Mouse (Mus musculus) hindbrain, embryonic 16.5 days (tissue): Measurements from ENCODE around the gene Wipf1. TPM values are rescaled to one million over a fixed set of nuclear protein-coding genes. Genes with fewer than 3 reads are reported as not detected.

ENCODE experiments used
- ATAC-seq: fragments of 200-750 bp; cut with Nextera tagmentation; 2 replicates; pipeline ENCODE4 v1.8.0; 2017; ENCODE audit warnings: moderate TSS enrichment, moderate library complexity
- H3K27ac ChIP-seq: fragments of 300-500 bp; sonication (generic); 2 replicates; pipeline ENCODE4 v1.5.1; 2014; ENCODE audit warnings: low read depth, mild to moderate bottlenecking, control low read depth, low read length, moderate library complexity
- H3K27me3 ChIP-seq: fragments of 300-500 bp; sonication (generic); replicated peaks from 2 replicates; pipeline ENCODE4 v1.6.1; 2014; ENCODE audit warnings: low read length; ENCODE audit not compliant: control insufficient read depth, insufficient read depth
- H3K36me3 ChIP-seq: fragments of 300-500 bp; sonication (generic); 2 replicates; pipeline ENCODE4 v1.6.1; 2014; ENCODE audit warnings: mild to moderate bottlenecking, low read length, moderate library complexity, mixed read lengths; ENCODE audit not compliant: control insufficient read depth, insufficient read depth
- H3K4me1 ChIP-seq: fragments of 300-500 bp; sonication (generic); 2 replicates; pipeline ENCODE4 v1.6.1; 2014; ENCODE audit warnings: low read depth, low read length; ENCODE audit not compliant: control insufficient read depth, insufficient read depth
- H3K4me2 ChIP-seq: fragments of 300-500 bp; sonication (generic); 2 replicates; pipeline ENCODE4 v1.6.1; 2014; ENCODE audit warnings: mild to moderate bottlenecking, low read length, control low read depth, moderate library complexity
- H3K4me3 ChIP-seq: fragments of 300-500 bp; sonication (generic); 2 replicates; pipeline ENCODE4 v1.5.1; 2014; ENCODE audit warnings: mild to moderate bottlenecking, low read length, control low read depth, moderate library complexity
- H3K9ac ChIP-seq: fragments of 300-500 bp; sonication (generic); 2 replicates; pipeline ENCODE4 v1.6.1; 2014; ENCODE audit warnings: low read depth, mild to moderate bottlenecking, control low read depth, low read length, moderate library complexity
- H3K9me3 ChIP-seq: fragments of 300-500 bp; sonication (generic); 2 replicates; pipeline ENCODE4 v1.6.1; 2014; ENCODE audit warnings: mild to moderate bottlenecking, low read length, moderate library complexity; ENCODE audit not compliant: control insufficient read depth
- WGBS: fragments of 180-500 bp; shearing (Covaris S2); extraction: QIAGEN DNeasy Blood & Tissue Kit; methylation state at CpG from one replicate; pipeline ENCODE4 v1.1.7; 2014; 5-methylcytosine and 5-hydroxymethylcytosine counted together
- polyA plus RNA-seq: library from polyadenylated mRNA; unstranded; fragments of >200 nt; fragmentation: Nextera tagmentation; extraction: Ambion mirVana; gene quantifications from 2 replicates; pipeline ENCODE4 v1.2.1, GENCODE M21; 2015

The Wipf1 gene
- polyA plus RNA-seq, 1 experiment from 2014 or later = 2.4 TPM

DNA sequence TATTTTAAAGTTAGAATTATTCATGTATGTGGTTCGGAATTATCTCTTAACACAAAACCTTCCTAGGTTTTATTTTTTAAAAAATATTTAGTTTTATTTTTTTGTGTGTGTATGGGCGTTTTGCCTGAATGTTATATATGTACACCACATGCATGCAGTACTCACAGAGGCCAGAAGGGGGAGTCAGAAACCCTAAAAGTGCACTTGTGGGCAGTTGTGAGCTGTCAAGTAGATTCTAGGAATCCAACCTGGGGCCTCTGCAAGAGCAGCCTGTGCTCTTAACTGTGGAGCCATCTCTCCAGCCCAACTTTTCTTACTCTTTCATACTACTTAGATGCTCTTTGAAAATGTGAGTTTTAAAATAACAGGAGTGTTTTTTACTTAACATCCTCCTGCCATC is 57.4 kb downstream of the Wipf1 start:
- H3K27me3 ChIP-seq = no peaks in the 10 kb centered on the region

GRCm38 (mm10) chr2:73470146-73470630 is 59.3 kb downstream of the Wipf1 start:
- WGBS = 74% methylated on average over 10 of the region's 10 CpGs
- H3K4me1 ChIP-seq = no peaks in the 10 kb centered on the region
- no peak for ATAC-seq
- H3K27ac ChIP-seq = no peak overlapping the region
- H3K4me2 ChIP-seq = no peak overlapping the region
- no peaks in the 10 kb centered on the region for H3K36me3 ChIP-seq
- H3K9me3 ChIP-seq = no peaks in the 10 kb centered on the region
- no peak overlapping the region for H3K9ac ChIP-seq
- H3K27me3 ChIP-seq = no peaks in the 10 kb centered on the region
- H3K4me3 ChIP-seq = no peak overlapping the region

More for the DNA sequence above, 57.4 kb downstream of the Wipf1 start:
- Histone ChIP-seq H3K4me3 (no peak overlapping the region), H3K4me1 (no peaks in the 10 kb centered on the region), H3K4me2 (no peak overlapping the region), H3K9me3 (no peaks in the 10 kb centered on the region), H3K9ac (no peak overlapping the region), H3K27ac (no peak overlapping the region), H3K36me3 (no peaks in the 10 kb centered on the region)
- no peak for ATAC-seq
- 97% methylated on average over 2 of the region's 2 CpGs for WGBS

GRCm38 (mm10) chr2:73469552-73469951 is 60.0 kb downstream of the Wipf1 start:
- Histone ChIP-seq H3K9me3 (no peaks in the 10 kb centered on the region), H3K27ac (no peak overlapping the region), H3K4me2 (no peak overlapping the region), H3K36me3 (no peaks in the 10 kb centered on the region), H3K9ac (no peak overlapping the region), H3K27me3 (no peaks in the 10 kb centered on the region), H3K4me3 (no peak overlapping the region), H3K4me1 (no peaks in the 10 kb centered on the region)
- no peak for ATAC-seq
- 92% methylated on average over 6 of the region's 6 CpGs for WGBS

- Histone ChIP-seq H3K4me2 (no peak overlapping the region), H3K9me3 (no peaks in the 10 kb centered on the region), H3K27ac (no peak overlapping the region), H3K27me3 (no peaks in the 10 kb centered on the region), H3K9ac (no peak overlapping the region), H3K4me3 (no peak overlapping the region), H3K4me1 (no peaks in the 10 kb centered on the region), H3K36me3 (no peaks in the 10 kb centered on the region)
- 90% methylated on average over 5 of the region's 5 CpGs for WGBS
- ATAC-seq = no peak
Measured at GRCm38 (mm10) chr2:73468993-73469392, 60.5 kb downstream of the Wipf1 start.

DNA sequence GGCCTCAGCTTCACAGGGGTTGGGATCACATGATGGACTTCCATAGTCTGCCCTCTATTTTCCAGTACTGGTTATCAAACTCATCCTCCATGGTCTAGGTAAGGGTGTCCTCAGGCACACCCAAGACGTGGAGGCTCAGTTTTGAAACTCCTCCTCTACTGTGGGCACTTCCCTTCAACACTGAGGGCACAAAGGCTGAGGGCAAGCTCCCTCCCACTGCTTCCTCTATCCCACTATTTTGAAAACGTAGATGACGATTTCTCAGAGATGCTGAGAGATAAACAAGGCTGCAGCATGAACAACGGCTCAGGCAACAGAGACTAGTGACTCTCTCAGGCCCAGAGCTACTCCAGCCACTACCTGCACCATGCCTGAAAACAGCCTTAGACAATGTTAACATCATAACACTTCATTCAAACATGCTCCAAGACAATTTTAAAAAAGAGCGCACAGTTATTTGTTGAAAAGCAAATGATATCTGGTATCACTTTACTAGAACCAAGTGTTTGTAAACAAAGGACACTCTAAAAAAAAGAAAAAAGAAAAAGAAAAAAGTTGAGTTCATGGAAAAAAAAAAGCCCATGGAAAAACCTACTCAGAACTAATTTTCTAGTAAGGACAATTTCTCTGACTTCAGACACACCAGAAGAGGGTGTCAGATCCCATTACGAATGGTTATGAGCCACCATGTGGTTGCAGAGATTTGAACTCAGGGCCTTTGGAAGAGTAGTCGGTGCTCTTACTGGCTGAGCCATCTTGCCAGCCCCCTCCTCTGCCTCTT is 62.3 kb downstream of the Wipf1 start:
- Histone ChIP-seq H3K9ac (no peak overlapping the region), H3K4me1 (no peaks in the 10 kb centered on the region), H3K4me2 (no peak overlapping the region), H3K27me3 (no peaks in the 10 kb centered on the region), H3K27ac (no peak overlapping the region), H3K36me3 (no peaks in the 10 kb centered on the region), H3K4me3 (no peak overlapping the region), H3K9me3 (no peaks in the 10 kb centered on the region)
- WGBS = 81% methylated on average over 7 of the region's 7 CpGs
- no peak for ATAC-seq

GRCm38 (mm10) chr2:73466481-73466880 is 63.1 kb downstream of the Wipf1 start:
- ATAC-seq = no peak
- Histone ChIP-seq H3K27me3 (no peaks in the 10 kb centered on the region), H3K4me1 (no peaks in the 10 kb centered on the region), H3K27ac (no peak overlapping the region), H3K36me3 (no peaks in the 10 kb centered on the region), H3K4me3 (no peak overlapping the region), H3K4me2 (no peak overlapping the region), H3K9me3 (no peaks in the 10 kb centered on the region), H3K9ac (no peak overlapping the region)
- whole genome bisulfite sequencing = 95% methylated on average over 10 of the region's 10 CpGs

DNA sequence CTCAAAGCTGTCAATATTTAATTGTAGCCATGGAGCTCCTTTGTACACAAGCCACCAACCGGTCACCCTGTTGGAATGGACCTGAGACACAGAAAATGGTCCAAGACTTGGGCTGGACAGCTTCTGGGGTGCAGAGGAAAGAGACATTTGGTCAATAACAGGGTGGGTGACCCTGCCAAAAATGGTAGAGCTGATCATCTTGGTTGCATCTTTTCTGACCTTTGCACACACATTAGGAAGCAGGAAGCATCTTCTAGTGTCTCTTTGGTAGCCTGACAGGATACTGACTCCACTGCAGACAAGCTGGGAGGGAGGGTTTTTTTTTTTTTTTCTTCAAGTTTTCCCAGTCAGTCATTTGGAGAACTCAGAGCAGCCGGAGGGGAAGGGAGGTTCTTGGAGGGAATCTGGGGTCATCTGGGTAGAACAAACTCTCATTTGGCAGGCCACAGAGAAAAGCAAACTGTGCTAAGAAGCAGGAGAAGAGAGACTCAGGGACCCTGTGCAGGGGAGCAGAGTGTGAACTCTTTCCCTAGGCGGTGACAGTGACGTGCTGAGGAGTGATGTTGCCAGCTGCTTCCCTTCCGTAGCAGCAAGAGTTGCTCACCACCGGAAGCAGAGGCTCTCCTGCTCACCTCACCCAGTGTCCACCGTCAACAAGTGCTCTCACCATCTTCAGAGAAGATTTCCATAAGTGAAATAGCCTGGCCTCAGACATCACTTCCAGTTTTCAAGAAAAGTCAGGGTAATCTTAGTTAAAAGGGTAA is 65.9 kb downstream of the Wipf1 start:
- Histone ChIP-seq H3K4me2 (no peak overlapping the region), H3K27me3 (no peaks in the 10 kb centered on the region), H3K36me3 (no peaks in the 10 kb centered on the region), H3K9me3 (no peaks in the 10 kb centered on the region), H3K9ac (no peak overlapping the region), H3K27ac (no peak overlapping the region), H3K4me1 (no peaks in the 10 kb centered on the region), H3K4me3 (no peak overlapping the region)
- WGBS = 69% methylated on average over 7 of the region's 7 CpGs
- no peak for ATAC-seq

- Histone ChIP-seq H3K9me3 (no peaks in the 10 kb centered on the region), H3K9ac (no peak overlapping the region), H3K4me2 (no peak overlapping the region), H3K4me1 (no peaks in the 10 kb centered on the region), H3K27me3 (no peaks in the 10 kb centered on the region), H3K4me3 (no peak overlapping the region), H3K27ac (no peak overlapping the region), H3K36me3 (no peaks in the 10 kb centered on the region)
- WGBS = 97% methylated on average over 12 of the region's 12 CpGs
- no peak for ATAC-seq
Measured at GRCm38 (mm10) chr2:73462757-73463339, 66.7 kb downstream of the Wipf1 start.

GRCm38 (mm10) chr2:73462265-73462664 is 67.3 kb downstream of the Wipf1 start:
- no peaks in the 10 kb centered on the region for H3K27me3 ChIP-seq
- WGBS = 93% methylated on average over 2 of the region's 2 CpGs
- no peaks in the 10 kb centered on the region for H3K9me3 ChIP-seq
- H3K9ac ChIP-seq = no peak overlapping the region
- no peaks in the 10 kb centered on the region for H3K4me1 ChIP-seq
- no peak for ATAC-seq
- H3K27ac ChIP-seq = no peak overlapping the region
- no peak overlapping the region for H3K4me2 ChIP-seq
- no peak overlapping the region for H3K4me3 ChIP-seq
- H3K36me3 ChIP-seq = no peaks in the 10 kb centered on the region
